Mouse (Mus musculus) telencephalon, adult 2 months (tissue): Measurements from ENCODE around the gene Gfod1.

Experiments used
- DNase-seq: peaks from one replicate; pipeline ENCODE4 v3.0.0-alpha.2; 2011; ENCODE audit warnings: low read depth, low spot score

Gfod1 gene

DNA sequence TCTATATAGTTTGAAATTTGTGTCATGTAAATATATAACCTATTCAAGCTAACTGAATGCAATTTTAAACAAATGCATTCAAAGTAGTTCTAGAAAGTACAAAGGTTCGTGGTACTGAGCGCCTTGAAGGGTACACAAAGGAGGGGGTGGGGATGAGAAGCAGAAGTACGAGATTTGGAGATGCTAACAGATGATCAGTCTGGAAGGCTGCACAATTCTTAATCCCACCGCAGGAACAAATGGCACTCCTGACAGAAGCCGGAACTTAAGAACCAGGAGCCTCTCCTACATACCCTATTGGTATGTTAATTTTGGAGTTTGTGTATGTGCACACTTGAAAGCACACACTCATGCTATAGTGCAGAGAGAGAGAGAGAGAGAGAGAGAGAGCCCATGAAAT, 4.8 kb downstream of the Gfod1 start:
- no peak for DNase-seq

DNA sequence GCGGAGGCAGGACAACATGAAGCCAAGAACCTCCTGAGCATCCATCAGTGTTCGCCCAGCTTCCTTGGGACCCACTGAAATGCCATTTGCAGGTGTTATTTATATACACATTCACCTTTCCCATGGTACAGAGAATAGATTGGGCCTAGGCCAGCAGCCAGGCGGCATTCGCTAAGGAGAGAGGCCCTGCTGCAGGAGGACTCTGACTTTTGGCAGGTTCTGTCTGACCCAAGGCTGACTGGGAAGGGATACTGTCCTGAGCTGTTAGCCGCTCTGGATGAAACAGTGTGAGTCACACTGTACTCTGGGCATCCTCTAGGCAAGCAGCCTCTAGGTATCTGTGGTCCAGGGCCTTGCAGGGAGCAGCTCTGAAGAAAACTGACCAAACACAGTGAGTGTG, 6.4 kb downstream of the Gfod1 start:
- DNase-seq: no peak

DNA sequence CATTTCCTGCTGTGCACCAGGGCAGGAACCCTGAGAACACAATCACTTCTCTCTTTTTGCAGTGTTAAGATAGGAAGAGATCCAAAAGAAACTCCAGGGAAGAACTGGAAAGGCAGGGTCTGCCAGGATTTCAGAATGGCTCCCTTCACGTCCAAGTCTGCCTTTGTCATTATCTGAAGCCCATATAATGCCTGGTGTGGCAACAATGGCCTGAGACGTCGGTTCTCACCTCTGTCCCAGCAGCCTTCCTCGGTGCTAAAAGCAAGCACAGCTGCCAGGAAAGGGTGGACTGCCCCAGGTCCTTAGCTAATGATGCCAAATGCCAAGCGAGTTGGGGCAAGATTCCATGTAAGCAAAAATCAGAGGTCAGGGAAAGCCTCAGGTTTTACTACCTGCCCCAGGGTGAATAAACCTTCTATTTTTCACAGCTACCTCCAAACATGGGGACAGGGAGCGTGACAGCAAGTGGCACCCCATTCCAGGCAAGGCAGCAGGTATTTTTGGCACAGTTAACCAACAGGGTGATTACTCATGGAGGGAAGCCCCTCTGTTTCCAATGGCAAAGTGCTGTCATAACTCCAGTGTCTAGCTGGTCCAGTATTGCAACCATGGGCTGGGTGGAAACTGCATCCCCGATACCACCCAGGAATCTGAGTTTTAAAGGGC, 7.7 kb downstream of the Gfod1 start:
- no peak for DNase-seq

DNA sequence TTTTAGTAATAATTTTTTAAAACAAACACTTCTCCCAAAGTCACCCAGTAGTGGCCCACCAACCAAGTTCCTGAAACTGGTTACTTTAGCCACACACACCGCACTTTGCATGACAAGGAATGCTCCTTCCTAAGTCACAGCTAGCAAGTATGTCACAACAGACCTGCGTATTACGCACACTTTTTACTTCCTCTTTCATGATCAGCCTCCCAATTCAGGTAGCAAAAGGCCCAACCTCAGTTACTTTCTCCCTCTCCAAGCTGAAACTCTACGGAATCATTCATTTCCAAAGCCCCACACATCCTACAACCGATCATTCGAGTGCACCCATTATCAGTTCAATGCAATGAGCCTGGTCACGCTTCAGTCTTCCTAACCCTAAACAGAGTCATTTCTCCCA, 8.3 kb downstream of the Gfod1 start:
- no peak for DNase-seq

DNA sequence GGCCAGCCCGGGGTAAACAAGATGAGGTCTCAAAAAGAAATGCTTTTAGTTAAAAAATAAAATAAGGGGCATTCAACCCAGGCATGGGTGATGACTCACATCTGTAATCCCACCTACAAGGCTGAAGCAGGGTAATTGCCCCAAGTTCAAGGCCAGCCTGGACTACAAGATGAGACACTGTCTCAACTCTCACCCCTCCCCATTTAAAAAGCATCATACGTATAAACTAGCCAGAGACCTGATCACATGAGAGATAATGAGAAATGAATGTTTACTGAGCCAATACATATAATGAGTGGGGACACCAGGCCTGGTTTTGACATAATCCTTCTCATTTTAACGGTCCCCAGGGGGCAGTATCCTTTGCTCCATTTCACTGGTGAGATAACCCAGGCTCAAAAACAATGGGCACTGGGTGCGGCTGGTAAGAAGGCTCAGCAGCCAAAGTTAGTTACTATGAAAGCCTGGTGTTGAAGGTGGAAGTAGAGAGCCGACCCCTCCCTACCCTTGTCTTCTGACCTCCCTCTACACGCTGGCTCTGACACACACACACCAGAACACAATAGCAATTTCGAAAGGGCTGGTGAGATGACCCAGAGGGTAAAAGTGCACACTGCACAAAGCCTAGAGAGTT, 8.9 kb downstream of the Gfod1 start:
- DNase-seq: no peak

DNA sequence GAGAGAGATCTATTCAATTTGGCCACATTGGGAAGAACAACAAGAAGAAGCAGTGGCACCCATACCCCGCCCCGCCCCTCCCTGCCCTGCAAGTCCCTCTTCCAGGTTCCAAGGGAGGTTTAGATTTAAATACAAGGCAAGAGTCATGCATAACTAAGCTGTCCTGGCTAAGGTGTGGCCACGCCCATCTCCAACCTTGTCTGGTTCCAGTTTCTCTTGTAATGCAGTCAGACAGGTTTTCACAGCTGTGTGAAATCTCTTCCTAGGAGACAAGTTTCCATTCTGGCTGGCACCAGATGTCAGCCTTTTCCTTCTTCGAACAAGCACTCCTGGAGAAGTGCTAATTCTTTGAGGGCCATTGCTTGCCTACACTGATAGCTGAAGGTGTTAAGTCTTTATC, 11.1 kb downstream of the Gfod1 start:
- no peak for DNase-seq

DNA sequence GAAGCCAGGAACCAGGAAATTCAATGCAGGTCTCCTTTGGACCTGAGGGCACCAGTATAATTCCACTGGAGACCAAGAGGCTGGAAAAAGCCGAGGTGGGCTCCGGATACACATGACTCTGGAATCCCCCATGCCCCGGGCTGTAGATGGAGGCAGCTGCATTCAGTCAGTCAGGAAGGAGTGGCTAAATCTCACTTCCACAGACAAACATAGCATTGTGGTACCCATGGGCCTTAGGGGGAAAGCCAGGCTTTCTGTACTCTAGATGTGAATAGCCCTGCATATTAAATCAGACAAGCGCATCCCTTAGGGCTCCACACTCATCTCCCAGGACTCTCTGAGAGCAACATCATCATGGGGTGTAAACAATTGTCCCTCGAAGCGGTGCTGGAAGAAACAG, 14.9 kb downstream of the Gfod1 start:
- no peak for DNase-seq

DNA sequence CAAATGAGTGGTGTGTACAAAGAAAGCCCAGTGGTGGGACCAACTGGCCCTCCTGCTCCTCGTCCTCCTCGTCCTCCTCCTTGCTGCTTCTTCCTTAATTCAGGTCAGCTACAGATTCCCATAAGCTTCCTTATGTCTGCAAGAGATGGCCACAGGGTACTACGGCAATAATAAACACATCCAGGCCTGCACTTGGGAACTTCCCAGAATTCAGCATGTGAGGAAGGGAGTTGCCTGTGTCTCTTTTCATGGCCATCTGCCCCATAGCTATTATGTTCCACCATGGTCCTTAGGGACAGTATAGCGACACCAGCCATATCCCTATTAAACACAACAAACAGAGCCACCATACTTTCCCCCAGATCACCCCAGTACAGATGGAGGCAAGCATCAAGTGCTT, 15.5 kb downstream of the Gfod1 start:
- no peak for DNase-seq

DNA sequence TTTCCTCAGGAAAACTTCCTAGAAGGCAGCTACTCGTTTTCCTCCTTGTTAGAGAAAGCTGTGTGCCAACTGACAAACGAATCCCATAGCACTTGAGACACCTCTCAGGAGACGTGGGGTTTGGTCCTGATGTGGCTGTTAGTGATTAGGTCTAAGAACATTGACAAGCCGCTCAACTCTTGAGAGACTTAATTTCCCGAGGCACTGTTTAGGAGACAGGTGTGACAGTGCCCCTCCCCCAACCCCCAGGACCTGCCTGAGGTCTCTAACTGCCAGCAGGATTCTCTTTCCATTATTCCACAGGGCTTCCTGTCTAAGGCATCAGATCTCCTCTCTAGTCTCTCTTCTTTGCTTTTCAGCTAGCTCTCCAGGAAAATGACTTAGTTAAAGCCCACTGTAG, 15.9 kb downstream of the Gfod1 start:
- no peak for DNase-seq

DNA sequence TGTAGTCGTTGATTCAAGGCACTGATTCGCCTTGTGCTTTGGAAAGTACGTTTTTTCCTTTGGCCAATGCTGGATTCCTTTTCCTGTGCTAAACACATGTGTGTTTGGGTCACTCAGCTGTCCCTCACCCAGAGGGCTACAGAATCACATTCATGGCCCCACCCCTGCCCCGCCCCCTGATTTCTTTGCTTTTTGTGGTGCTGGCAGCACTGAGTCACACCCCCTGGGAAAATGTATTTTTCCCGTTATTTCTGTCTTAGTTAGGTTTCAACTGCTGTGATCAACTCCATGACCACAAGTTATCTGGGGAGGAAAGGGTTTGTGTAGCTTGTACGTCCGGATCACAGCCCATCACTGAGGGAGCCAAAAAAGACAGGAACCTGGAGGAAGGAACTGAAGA, 17.1 kb downstream of the Gfod1 start:
- DNase-seq: no peak

DNA sequence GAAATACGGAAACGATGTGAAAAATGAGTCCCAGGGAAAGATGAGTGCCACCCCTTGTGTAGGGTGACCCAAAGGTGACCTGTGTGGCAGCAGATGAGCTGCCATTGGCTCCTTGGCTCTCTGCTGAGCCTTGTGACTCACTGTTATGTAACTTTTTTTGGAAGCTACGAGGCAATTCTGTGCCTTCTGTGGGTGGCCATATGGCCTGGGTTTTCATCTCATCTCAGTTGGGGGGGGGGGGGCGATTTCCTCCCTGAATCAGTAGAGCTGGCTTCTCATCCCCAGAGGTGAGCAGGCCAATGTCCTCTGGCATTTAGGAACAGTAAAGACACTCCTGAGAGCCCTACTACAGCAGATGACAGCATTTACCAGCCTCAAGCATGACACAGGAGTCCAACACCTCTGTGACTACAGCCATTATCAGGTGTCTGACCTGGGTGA, 19.2 kb downstream of the Gfod1 start:
- no peak for DNase-seq

DNA sequence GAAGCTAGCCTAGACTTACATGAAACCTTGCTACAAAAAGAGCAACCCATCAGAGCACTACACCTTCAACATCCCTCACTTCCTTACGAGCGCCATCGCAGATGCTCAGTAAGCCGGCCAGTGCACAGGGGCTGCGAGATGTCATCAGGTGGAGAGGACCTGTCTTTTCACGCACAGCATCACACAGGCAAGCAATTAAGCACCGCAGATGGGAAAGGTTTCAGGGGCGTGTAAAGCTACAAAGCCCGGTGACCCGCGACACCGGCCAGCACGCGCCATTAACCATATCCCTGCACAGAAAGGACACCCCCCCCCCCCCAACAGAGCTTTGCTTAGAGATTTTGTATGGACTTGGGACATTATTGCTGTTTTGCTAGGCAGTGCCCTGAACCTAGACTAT, 30.1 kb downstream of the Gfod1 start:
- no peak for DNase-seq

DNA sequence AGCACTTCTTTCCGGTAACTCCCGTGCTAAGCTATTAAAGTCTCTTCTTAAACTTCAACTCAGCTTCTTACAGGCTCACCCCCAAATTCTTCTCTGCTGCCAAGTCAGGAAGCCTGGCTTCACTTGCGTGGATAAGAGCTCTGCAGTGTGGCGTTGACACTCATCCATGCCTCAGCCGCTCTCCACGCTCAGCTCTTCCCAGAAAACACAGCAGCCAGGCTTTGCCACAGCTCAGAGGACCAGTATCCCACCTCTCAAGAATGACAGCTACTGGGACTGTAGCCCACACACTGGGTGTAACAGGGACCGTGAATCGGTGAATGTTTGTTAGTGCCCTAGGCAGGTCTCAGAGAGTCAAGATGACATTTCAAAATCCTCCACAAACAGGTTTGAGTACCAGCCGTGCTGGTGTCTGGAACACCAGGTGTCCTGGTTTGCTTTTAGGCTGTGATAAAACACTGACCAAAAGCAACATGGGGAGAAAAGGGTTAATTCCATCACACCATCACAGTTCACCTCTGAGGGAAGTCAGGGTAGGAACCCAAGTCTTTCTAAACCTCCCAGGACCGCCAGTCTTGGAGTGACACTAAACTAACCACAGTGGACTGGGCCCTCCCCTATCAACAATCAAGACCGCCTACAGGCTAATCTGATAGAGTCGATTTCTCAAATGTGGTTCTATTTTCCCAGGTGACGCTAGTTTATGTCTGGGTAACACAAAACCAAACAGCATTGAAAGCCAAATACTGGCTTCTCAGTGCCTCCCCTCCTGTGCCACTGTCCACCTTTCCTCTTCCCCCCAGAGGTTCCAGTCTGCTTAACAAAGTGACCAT, 31.5 kb downstream of the Gfod1 start:
- DNase-seq: no peak

DNA sequence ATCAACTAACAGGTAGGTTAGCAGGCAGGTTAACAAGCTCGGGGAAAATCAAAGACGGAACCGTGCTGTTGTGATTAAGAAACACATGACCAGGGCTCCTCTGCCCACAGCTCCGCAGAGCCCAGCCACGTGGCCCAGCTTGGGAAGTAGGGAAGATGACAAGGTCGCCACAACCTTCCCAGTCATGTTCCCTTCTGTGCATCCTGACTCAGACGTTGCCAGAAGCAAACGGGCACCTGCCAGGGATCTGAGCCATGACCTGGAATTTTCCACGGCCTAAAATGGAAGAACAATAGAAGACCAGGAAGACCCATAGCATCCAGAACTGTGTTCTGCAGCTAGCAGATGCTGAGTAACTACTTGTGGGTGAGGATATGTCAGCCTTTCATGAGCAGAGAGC, 32.5 kb downstream of the Gfod1 start:
- no peak for DNase-seq

DNA sequence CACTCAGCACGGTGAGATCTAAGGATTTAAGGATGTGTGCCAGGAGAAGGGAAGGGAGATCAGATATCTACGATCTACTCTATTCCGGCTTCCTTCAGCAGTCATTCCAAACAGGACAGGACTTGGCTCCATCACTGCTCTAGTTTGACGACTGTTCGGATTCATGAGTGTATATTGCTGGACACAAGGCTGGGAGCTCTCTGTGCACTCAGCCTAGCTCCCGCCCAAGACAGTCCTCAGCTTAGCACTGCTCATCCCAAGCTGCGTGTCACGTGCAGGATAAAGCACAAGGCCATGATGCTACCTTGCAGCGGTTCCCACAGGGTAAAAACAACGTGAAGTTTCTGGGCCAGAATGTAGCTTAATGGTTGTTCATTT, 33.8 kb downstream of the Gfod1 start:
- no peak for DNase-seq

DNA sequence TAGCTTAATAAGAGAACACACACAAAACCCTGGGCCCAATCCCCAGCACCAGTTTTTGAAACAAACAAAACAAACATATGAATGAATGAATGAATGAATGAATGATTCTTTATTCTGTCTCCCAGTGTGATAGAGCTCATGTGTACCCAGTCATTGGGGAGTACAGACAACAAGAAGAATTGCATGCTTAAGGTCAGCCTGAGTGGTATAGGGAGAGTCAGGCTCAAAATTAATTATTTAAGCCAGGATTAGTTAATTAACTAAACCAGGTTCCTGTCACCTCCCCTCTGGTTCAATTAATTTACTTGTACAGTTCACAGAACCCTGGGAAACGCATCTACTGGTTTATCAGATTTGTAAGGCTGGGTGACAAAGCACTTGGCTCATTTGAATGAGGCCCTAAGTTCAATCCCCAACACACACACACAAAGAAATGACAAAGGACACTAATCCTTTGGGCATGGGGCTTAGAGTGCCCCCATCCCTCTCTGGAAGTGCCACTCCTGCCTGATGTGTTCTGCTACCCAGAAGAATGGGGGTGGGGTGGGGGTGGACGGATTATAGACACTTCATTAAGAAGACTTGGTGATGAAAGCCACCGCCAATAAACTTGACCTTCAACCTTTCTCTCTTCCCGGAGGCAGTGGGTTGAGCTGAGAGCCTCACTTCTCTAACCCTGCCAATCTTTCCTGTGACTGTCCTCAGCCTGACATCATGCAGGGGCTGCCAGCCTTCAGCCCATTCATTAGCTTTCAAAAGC, 34.3 kb downstream of the Gfod1 start:
- DNase-seq: no peak

DNA sequence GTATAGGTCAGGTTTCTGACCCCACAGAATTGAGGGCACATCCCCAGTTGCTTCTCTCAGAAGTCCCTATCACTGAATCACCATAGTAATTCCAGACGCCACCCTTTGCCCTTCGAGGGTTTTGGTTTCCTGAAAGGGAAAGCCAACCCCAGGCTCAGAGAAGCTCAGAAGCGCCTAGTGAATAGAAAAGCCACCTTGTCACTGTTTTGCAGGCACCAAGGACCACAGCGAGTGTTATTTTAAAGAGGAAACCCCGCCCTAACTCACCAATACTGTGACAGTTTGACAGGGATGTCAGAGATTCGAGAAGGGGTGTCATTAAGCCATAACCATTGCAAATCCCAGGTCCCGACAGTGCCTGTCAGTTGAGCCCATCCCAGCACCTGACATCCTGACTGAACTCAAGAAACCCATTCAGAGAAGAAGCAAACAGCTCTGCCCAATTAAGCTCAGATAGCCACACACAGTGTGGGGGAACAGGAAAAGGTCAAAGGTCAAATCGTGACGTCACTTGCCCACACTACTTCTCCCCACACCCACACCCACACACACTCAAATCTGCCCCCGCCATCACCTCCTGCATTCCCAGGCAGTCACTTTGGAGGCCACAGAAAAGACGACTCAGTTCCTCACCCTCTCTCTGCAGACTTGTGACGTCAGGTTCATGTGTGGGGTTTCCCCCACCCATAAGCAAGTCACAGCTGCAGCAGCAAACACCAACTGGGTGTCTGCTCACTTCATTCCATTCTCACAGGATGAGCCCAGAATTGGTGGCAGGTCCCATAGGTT, 35.2 kb downstream of the Gfod1 start:
- DNase-seq: no peak

DNA sequence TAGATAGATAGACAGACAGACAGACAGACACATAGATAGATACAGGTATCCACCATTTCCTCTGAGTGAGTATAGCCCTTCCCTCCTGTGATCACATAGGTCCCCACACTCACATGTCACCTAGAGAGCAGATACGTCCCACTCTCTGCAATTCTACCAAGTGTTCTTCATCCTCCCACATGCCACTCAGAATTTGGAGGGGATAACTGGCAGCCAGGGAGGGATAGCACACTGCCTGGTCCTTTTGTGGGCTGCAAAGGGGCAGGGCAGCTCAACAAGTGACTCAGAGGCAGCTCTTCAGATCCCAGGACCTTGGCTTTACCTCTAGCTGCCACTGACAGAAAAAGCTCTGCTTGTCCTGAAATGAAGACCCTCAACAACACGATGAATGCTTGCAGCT, 36.1 kb downstream of the Gfod1 start:
- DNase-seq: no peak

DNA sequence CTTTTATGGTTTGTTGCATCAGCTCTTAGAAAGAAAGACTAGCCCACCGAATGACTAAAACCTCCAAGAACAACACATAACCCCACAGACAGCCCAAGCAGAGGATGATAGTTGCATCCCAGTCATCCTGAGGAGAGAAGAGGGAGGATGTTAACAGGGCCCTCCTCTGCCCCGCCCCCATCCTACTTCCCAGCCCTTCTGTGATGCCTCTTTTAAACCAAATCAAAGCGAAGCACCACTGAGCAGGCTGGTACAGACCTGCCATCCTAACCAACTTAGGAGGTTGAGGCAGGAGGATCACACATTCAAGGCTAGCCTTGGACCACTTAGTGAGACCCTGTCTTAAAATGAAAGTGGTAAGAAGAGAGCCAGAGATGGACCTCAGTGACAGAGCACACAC, 36.8 kb downstream of the Gfod1 start:
- DNase-seq: no peak

DNA sequence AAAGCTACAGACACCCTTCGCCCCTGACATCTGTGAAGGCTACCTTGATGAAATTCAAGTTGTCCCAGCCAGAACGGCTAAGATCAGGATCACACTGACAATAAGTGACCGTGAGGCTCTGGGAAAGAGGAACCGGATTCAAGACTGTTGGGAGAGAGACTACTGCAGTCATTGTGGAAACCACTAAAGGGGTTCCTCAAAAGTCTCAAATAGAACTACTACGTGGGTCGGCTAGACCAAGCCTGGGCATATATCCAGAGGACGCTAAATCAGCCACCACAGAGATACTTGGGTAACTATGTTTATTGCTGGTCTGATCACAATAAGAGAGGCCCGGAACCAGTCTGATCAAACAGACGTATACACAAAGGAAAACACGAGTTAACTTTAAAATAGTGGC, 37.6 kb downstream of the Gfod1 start:
- no peak for DNase-seq

DNA sequence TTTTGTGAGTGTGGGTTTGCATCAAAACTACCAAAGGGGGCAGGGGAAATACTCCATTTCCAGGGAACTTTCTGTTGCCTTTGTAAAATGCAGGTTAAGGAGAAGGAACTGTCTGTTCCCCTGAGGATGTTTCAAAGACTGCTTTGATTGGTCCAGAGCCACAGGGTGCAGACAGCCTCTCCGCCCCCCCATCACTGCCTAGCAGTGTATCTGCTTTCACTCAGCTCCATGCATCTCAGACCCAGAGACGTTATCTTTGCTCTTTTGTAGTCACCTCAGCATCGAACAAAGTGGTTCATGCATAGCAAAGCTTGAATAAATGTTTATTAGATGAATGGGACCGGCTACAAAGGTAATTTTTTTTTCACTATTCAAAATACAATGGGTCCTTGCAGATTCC, 38.9 kb downstream of the Gfod1 start:
- no peak for DNase-seq
